Mouse (Mus musculus) ovary, adult 18-20 months (tissue): ENCODE measurements around the gene Apc2.

Source experiments
- DNase-seq: peaks from one replicate; pipeline ENCODE4 v3.0.0; 2022; ENCODE audit warnings: low spot score, mixed read lengths

The Apc2 gene

DNA sequence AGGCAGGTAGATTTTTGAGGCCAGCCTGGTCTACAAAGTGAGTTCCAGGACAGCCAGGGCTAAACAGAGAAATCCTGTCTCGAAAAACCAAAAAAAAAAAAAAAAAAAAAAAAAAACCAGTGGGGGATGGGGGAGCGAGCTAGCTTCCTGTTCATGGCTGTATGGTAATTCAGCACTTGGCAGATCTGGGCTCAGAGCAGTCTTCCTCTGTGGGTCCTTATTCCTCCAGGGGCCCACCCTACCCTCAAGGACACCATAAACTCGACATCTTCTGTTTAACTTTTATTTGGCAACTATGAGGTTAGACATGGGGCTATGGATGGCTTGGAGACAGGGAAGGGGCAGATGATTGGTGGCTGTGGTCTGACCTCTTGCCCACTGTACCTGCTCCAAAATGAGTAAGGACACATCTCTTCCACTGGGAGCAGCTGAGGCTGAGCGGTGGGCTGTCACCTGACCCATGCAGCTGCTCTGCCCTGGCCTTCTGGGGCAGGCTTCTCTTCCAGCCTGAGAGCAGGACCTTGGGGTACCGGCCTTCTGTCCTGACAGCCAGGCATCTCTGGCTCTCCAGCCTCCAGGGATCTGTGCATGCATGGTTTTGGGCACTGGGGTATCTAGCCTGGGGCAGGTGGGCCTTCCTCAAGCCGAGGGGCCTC, 25.4 kb downstream of the Apc2 start:
- DNase-seq, result no peak

DNA sequence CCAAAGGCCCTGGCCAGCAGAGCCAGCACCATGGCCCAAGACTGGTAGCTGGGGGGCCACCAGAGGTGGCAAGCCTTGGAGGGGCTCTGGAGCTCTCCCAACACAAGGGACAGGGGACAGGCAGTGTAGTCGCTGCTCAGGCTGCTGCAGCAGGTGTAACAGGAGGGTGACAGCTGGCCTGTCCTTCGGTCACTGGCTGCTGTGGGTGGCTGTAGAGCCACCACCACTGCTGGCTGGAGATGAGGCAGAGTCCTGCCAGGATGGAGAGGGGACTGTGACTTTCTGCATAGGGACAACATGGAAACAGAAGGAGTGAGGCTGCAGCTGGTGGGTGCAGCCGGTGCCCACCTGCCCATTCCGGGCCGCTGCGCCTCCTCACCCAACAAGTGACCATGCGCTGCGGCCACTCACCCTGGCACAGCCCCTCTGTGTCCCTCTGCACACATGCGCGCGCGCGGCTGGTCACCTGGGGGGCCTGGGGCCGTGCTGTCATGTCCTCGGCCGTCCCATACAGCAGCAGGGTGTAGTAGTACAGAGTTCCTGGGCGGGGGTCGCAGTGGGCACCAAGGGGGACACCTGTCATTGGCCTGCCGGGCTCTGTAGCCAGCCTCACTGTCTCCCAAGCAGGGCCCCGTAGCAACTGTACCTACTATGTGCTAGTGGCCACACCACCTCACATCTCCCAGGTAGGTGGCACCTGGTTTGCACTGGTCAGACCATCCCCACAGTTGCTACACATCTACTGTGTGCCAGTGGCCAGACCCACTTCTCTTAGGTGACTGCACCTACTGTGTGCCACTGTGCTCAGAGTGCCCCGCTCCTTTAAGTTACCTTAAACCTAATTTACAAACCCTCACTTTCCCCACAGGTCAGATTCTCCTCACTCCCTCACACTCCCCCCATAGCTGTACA, 26.1 kb downstream of the Apc2 start:
- DNase-seq, result no peak

DNA sequence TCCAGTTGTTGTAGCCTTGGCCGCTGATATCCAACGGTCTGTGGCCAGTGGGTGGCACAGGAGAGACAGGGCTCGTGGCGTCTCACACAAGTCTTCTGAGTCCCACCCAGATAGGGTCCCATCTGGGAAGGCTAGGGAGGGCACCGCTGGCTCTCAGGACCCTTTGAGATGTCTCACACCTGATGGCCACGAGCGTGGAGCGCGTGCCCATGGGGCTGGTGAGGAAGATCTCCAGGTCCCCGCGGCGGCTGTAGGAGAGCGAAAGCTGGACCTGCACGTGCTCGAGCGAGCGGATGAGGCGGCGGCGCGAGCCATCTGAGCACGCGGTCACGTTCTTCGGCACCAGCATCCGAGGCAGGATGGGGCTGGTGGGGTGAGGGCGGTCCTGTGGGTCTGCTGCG, 27.0 kb downstream of the Apc2 start:
- DNase-seq, result no peak

DNA sequence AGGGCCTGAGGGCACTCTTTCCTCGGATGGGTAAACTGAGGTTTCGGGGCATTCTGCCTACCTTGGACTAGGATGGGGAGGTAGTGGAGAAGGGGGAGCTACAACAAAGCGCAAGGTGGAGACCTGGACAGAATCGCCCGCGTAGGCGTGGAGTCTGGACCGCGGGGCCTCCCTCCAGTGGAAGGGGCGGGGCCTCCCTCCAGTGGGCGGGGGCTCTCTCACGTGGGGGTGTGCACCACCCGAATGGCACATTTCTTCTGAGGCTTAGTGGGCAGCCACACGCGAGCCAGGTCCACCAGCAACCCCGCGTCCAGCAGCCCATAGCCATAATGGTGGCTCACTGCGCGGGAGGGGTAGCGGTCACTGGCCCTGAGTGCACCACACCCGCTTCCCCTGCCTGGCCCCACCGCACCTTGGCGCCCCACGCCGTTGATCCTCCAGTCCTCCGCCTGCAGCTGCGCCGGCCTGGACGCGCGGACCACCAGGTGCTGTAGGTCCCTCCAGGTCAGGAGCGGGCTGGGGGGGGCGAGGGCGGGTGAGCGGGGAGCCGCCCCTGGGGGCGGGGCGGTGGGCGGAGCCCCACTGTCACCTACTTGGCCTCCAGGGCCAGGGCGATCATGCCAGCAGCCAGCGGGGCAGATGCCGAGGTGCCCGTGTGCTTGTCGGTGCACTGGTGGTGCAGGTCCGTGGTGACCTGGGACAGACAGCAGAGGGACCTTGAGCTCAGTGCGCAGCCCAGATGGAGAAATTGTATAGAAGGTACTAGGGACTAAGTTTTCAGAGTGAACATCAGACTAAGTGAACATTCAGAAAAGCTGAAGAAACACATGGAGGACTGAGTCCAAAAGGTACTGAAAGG, 27.7 kb downstream of the Apc2 start:
- peak; percentile 55 for DNase-seq

DNA sequence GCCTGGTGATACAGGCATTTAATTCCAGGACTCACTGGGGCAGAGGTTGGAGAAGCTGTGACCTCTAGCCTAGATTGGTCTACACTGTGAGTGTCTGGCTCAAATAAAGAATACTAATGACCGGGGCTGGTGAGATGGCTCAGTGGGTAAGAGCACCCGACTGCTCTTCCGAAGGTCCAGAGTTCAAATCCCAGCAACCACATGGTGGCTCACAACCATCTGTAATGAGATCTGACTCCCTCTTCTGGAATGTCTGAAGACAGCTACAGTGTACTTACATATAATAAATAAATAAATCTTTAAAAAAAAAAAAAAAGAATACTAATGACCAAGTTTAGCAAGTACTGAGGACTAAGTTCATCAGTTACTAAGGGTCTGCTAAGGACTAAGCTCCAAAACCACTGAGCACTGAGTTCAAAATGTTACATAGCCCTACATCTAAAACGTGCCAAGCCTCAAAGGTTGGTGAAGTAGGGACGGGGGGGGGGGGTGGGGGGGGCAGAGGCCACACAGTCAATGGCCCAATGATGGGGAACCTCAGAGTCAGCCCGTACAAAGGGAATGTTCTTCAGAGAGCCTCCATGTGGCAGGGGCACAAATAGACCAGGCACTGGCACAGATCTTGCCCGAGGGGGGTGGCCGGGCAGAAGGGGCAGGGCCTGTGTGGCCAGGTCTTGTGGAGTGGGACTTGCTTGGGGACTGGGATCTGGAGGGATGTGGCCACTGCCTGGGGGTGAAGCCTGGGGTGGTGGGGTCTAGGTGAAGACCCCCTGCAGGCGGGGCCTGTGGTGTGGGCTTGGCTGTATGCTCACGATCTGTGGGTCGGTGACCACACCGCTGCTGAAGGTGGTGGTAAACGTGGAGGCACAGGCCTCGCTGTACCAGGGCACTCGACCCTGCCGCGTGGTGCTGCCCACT, 28.6 kb downstream of the Apc2 start:
- no peak for DNase-seq

DNA sequence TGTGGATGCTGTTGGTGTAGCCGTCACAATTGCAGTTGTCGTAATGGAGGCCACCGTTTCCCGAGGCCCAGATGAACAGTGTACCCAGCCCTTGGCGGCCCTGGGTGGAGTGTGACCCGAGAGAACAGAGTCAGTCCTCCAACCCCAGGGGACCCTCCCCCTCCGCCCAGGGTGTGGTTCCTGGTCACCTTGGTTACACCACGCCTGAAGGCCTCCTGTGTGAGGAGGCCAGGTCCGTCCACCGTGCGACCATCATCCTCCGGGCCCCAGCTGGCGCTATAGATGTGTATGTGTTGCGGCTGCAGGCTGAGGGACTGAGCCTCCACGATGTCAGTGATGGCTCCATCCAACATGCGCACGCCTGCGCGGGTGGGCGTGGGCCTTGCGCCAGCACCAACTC, 29.3 kb downstream of the Apc2 start:
- DNase-seq, result no peak

DNA sequence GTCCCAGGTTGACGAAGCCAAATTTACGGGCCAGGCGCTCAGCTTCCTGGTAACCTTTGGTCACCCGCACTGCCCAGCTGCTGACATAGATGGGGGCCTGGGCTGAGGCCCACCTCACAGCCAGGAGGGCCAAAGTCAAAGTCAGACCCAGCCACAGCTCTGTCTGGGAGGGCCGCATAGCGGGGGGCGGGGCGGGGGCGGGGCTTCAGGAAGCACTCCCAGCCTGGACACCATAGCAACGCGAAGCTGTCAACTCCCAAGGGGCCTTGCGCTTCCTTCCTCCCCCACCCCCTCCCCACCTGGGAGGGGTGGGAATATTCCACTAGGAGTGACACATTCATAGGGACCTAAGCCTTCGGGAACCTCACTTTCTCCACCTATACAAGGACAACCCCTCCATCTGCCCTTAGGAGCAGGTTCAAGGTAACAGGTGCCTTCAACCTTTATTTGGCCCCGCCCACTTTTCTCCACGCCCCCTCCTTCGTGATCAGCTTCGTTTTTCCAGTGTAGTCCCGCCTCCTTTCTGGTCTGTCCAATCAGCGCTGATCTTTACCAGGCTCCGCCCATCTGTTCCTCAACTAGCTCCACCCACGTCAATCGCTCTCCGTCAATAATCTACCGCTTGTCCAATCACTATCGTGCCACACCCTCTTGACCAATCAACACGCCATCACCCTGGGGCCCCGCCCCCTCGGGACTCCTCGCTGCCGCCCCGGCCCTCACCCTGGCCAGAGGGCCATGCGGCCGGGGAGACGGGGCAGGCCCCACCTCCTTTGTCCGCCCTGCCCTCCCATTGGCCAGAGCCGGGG, 33.7 kb downstream of the Apc2 start, which contains the start of the genes Pcsk4 and Reep6:
Pcsk4 (minus strand) TSS at position 226 of the 809 bp plus-strand sequence.
Reep6 (plus strand) TSS at position 681 of the 809 bp plus-strand sequence.
- peak; percentile 96 for DNase-seq

DNA sequence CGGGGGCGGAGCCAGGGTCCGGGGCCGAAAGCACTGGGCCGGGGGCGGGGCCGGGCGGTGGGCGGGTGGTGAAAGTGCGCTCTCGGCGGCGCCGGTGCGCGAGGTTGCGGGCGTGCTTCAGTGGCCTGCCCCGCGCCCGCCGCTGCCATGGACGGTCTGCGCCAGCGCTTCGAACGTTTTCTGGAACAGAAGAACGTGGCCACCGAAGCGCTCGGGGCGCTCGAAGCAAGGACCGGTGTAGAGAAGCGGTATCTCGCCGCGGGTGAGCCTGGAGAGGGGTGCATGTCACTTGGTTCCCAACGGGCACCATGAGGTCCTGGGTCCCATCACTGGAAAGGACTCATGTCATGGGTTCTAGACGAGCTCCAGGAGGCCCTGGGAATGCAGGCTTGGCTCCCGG, 34.3 kb downstream of the Apc2 start:
- DNase-seq, result no peak

DNA sequence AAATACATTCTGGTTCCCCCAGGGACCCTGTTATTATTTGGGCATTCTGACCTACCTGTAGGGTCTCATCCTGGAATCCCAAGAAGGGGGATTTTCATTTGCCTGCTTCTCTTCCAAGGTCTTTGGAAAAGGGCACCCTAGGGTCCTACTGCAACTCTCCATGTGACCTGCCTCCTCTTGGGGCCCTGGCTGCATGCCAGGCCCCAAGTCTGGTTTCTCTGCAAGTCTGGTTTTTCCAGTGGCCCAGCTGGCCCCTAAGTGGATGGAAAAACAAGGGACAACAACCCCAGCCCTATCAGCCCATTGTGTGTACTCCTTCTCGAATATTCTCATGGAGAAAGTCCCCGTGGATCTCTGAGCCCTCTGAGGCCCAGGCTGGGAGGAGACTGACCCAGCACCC, 35.1 kb downstream of the Apc2 start:
- no peak for DNase-seq

DNA sequence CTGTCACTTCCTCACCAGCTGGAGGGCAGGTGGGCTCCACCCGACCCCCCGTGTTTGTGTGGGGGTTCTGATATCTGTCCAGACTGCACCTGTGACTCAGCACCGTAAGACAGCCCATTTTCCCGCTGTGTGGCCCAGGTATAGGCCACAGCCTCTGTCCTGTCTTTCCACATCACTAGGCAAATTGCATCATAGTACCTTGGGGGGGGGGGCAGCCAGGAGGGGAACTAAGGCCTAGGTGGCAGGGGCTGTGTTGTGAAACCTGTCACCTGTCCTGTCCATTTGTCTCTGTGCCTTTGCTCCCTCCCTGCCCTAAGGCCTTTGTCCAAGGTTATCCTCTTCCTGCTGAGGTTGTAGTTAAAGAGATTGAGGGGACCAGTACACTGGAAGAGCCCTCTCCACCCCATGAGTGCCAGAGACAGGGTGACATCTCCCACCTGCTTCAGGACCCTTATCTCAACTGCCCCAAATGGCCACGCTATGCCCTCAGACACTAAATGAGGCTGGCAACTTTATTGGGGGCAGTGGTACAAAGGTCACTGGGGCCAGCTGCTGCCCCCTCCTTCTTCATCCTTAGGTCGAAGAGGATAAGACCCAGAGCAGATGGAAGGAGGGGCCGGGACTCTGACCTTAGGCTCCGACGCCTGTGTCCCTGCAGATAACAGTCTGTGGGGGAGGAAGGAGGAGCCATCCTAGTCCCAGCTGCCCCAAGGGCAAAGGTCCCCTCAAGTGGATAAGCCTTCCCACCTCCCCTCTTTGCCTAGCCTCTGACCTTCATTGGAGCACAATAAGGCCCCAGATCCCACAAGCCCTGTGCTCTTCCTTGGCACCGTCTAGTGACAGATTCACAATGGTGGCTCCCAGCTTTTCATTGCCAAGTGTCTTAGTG, 36.1 kb downstream of the Apc2 start:
- DNase-seq, result no peak

DNA sequence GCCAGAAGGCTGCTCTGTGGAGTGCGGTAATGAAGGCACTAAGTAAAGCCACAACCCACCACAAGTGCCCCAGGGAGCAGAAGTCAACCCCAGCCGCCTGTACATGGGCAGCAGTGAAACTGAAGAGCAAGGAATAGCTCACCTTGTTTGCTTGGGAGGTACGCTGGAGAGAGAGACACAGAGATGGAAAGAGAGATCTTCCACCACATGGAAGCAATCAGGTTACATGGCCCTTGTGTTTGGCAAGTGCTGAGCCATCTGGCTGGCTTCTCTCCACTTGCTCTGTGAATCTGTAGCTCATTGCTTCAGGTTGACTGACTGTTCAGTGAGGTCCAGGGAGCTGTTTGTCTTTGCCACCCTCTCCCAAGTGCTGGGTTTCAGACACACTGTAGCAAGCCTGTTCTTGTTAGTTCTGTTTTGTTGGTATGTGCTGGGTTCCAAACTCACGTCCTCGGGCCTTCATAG, 36.8 kb downstream of the Apc2 start:
- DNase-seq, result no peak

DNA sequence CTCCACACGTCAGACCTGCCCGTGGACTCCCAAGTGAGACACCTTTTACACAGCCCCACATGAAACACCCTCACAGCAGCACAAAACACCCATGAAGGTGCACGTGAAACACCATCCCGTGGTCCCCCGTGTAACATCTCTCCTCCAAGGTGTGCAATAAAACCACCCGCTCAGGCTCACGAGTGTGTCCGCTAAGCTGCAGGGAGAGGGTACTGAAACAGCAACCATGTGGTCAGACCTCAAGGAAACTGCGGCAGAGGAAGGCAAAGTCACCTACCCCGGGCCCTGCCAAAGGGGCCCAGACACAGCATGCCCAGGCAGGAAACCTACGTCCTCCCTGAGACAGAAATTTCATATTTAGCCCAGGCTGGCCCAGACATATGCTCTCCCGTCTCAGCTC, 40.5 kb downstream of the Apc2 start:
- no peak for DNase-seq

DNA sequence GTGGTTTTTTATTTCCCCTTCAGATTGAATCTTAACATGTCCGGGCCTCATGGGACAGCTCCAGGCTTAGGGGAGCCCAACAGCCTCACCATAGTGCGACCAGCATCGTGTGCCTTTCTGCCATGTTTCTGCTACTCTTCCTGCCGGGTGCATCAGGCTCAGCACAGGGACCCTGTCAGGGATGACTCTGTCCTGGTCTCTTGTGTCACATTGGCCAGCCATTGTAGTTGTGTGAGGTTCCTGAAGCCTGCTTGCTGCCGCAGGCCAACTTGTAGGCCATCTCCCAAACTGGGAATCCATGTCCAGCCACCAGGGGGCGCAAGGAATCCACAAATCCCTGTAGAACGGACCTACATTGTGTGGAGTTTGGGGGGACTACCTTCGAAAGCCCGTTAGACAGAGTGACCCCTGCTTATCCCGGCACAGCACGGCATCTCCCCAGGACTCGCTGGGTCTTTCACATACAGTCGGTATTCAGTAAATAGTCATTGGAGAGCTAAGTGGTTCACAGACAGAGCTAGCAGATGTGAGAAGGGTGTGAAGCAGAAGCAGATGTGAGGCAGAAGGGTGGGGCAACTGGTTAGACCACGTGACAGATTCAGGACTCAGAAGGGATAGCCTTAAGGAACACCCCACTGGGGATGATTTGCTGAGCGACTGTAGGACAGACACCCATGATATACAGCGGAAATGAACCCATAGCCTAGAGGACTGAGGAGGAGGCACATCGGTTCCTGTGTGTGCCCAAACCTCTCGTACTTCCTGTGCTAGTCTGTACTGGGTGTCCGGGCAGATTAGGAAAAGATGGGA, 44.4 kb downstream of the Apc2 start:
- DNase-seq, result no peak

DNA sequence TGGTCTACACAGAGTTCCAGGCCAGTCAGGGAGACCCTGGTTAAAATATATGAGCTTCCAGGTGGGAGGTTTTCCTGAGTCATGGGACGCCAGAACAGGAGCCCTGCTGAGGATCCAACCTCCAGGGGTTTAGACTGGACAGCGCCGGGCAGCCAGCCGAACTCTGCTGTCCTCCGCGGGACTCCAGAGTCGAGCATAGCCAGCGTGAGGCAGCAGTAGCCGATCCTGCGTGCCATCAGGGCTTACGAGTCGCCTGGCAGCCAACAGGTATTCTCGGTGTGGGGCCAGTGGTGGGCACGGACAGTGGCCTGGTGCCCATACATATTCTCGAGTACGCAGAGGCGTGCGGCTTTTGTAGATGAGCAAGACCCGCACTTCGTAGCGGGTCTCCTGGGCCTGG, 45.2 kb downstream of the Apc2 start:
- no peak for DNase-seq

DNA sequence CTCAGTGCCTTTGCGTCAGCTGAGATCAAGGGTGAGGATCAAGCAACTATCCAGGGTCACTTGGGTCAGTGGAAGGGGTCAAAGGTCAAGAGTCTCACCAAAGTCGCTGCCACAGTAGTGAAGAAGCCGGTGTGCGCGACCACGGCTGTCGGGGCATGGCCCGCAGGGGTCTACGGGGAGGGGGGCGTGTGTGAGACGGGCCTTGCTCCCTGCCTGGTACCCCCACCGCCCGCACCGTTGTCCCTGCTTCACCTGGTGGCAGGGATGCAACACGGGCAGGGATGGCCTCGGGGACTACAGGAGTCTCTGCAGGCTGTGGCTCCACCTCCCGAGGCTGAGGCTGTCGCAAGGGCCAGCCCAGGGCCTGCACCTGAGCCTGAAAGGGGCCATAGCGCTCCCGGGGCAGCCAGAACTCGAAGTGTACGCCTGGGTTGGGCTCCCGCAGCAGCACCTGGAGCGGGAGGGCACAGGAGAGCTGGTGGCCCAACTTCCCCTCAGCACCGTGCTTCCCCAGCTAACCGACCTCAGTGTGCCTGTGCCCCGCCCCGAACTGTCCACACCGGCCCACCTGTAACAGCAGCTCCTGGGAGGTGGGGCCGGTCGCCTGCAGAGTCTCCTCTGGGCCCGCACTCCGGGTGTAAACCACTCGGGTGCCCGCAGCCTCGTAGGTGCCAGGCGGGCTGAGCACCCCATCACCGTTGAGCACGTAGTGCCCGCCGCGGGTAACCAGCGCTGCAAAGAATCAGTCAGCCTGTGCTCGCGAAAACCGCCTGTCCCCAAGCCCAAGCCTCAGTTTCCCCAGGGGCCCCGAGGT, 45.9 kb downstream of the Apc2 start:
- no peak for DNase-seq

DNA sequence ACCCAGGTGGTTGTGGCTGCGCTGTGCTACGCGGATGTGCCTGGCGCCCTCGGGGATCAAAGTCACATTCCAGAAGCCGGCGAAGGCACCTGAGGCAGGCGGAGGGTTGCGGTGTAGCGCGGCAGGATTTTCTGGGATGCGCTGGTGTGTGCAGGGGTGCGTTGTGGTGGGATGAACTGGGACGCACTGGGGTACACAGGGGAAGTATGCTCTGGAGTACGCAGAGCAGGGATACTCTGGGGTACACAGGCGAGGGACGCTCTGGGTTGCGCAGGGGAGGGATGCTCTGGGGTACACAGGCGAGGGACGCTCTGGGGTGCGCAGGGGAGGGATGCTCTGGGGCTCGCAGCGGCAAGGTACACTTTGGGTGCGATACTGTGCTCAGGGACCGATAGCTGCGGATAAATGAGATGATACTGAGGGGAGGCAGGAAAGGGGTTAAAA, 46.5 kb downstream of the Apc2 start:
- DNase-seq, result no peak

DNA sequence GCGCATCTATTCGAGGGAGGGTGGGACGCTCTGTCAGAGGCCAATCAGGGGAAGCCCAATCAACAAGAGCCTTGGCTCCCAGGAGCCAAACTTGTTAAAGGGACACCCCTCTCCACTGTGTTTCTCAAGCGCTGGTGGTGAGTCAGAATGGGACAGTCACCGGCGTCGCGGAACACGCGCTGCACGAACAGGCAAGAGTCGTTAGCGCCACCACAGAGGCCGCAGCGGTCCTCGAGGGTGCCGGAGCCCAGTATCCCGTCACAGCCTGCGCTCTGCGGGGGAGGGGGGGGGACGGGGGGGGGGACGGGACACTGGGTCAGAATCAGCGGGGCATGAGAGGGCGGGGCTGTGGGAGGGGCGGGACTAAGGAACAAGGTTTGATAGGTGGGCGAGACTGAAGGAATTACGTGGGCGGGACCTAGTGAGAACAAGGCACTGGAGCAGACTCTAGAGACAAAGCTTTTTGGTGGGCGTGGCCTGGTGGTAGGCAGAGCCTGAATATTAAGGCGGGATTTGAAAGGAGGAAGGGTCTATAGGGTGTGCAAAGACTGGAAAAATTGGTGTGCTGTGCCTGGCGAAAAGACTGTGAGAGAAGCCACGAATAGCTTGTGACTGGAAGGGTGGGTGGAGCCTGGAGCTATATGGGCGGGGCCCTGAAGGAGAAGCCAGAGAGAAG, 47.1 kb downstream of the Apc2 start:
- DNase-seq, result no peak
